Mouse (Mus musculus): ENCODE data around the gene B3gnt7. TPM values are rescaled to one million over a fixed set of nuclear protein-coding genes. Genes with fewer than 3 reads are reported as not detected.

Gene B3gnt7
- polyA plus RNA-seq, 1 experiment from 2014 or later = 6.8 TPM

Small RNAs within 50 kb of the gene (microRNA-seq; reads per million reads assigned to microRNA genes)
- 72.8 reads per million, percentile 41 among the genes with 10 or more reads in this experiment for gene mmu-mir-3535

Other genes starting within 250 kb of the B3gnt7 start
- gene Psmd1, start 238.4 kb upstream of the B3gnt7 start, polyA plus RNA-seq (2014; fragmentation: Nextera tagmentation; extraction: Ambion mirVana) = 184 and 218 TPM in 2 replicates
- 0.61 and 0.86 TPM in 2 replicates for gene Htr2b, start 190.9 kb upstream of the B3gnt7 start, polyA plus RNA-seq (2014; fragmentation: Nextera tagmentation; extraction: Ambion mirVana)
- gene Gm21972, start 169.2 kb upstream of the B3gnt7 start, polyA plus RNA-seq (2014; fragmentation: Nextera tagmentation; extraction: Ambion mirVana) = 0.48 and 0.86 TPM in 2 replicates
- 38.4 and 39.8 TPM in 2 replicates for gene Armc9, start 148.1 kb upstream of the B3gnt7 start, polyA plus RNA-seq (2014; fragmentation: Nextera tagmentation; extraction: Ambion mirVana)
- gene Ncl, start 56.6 kb downstream of the B3gnt7 start, polyA plus RNA-seq (2014; fragmentation: Nextera tagmentation; extraction: Ambion mirVana) = 165 and 194 TPM in 2 replicates
- not detected in 2 replicates for gene Nmur1, start 123.4 kb downstream of the B3gnt7 start, polyA plus RNA-seq (2014; fragmentation: Nextera tagmentation; extraction: Ambion mirVana)
- gene Tex44, start 123.5 kb downstream of the B3gnt7 start, polyA plus RNA-seq (2014; fragmentation: Nextera tagmentation; extraction: Ambion mirVana) = not detected in 2 replicates
- gene Ptma, start 223.9 kb downstream of the B3gnt7 start, polyA plus RNA-seq (2014; fragmentation: Nextera tagmentation; extraction: Ambion mirVana) = 1,651 and 1,970 TPM in 2 replicates